Mouse (Mus musculus) liver, postnatal 0 days (tissue): ENCODE measurements at regions not wholly inside any gene's neighbourhood (a gene's known extent, or its start where the extent isn't known, plus 50 kb on each side); places are given as distances from the start of the nearest gene placed in this dataset.

ENCODE experiments used
- CTCF ChIP-seq: sonication (generic); IDR thresholded peaks from 2 replicates; pipeline ENCODE4 v1.5.1; 2016; ENCODE audit warnings: antibody characterized with exemption, low read depth
- EP300 ChIP-seq: IDR thresholded peaks from 2 replicates; pipeline ENCODE4 v1.6.1; 2016; ENCODE audit warnings: antibody characterized with exemption, low read depth, mild to moderate bottlenecking

DNA sequence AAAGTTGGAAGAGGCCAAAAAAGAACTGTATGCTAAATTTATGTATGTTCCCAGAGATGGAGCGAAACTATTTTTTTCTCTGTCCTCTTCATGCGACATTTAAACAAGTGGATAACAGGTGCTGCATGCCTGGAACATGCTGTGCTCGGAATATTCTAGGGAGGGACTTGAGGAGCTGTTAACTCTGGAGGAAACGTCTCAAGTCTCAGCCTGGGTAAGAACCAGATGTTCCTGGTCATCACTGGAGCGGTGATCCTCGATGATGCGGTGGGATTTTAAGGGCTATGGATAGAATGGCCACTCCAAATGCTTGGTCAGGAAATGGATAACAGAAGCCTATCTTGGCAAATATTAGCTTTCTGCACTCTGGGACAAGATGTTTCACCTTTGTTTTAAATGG, 244.7 kb upstream of the Nrip1 start:
- TF ChIP-seq CTCF = no peak
- no peak for TF ChIP-seq EP300
